Mouse (Mus musculus) CH12F3 (cell line): ENCODE results near the gene Lmo3.

Source experiments
- in situ Hi-C: fragments of 300-500 bp; cut with MboI; formaldehyde crosslinking; loops from 2 replicates; pipeline ENCODE4 v1.14.3; 2020; ENCODE audit warnings: low sequenced_read_pairs

Lmo3 gene

GRCm38 (mm10) chr6:138581734-138582505 lies at the start of gene Lmo3:
TSS of gene Lmo3 (minus strand) at chr6:138581968.
- in situ Hi-C loops, result no loop called here

- in situ Hi-C loops, result no loop called here
Measured at GRCm38 (mm10) chr6:138620786-138621185, 39.0 kb upstream of the Lmo3 start.

GRCm38 (mm10) chr6:138618396-138618795 lies 36.6 kb upstream of the Lmo3 start:
- in situ Hi-C loops, result no loop called here

GRCm38 (mm10) chr6:138597016-138597415 lies 15.2 kb upstream of the Lmo3 start:
- in situ Hi-C loops, result no loop called here

GRCm38 (mm10) chr6:138595991-138596698 lies 14.4 kb upstream of the Lmo3 start:
- in situ Hi-C loops, result no loop called here

GRCm38 (mm10) chr6:138583314-138583713 lies 1.5 kb upstream of the Lmo3 start:
- in situ Hi-C loops, result no loop called here

- in situ Hi-C loops, result no loop called here
Measured at GRCm38 (mm10) chr6:138582506-138583000, 785 bp upstream of the Lmo3 start.

- in situ Hi-C loops, result no loop called here
Measured at GRCm38 (mm10) chr6:138580491-138581076, 1.2 kb downstream of the Lmo3 start.

- in situ Hi-C loops, result no loop called here
Measured at GRCm38 (mm10) chr6:138563416-138563815, 18.4 kb downstream of the Lmo3 start.

- in situ Hi-C loops, result no loop called here
Measured at GRCm38 (mm10) chr6:138552144-138552543, 29.6 kb downstream of the Lmo3 start.

GRCm38 (mm10) chr6:138534879-138535278 lies 46.9 kb downstream of the Lmo3 start:
- in situ Hi-C loops, result no loop called here

- in situ Hi-C loops, result no loop called here
Measured at GRCm38 (mm10) chr6:138506642-138507041, 75.1 kb downstream of the Lmo3 start.

- in situ Hi-C loops, result no loop called here
Measured at GRCm38 (mm10) chr6:138503946-138504345, 77.8 kb downstream of the Lmo3 start.

GRCm38 (mm10) chr6:138482834-138483233 lies 98.9 kb downstream of the Lmo3 start:
- in situ Hi-C loops, result no loop called here

GRCm38 (mm10) chr6:138477611-138478010 lies 104.2 kb downstream of the Lmo3 start:
- in situ Hi-C loops, result no loop called here

- in situ Hi-C loops, result no loop called here
Measured at GRCm38 (mm10) chr6:138469204-138469603, 112.6 kb downstream of the Lmo3 start.

GRCm38 (mm10) chr6:138444515-138445048 lies 137.2 kb downstream of the Lmo3 start:
- in situ Hi-C loops, result no loop called here

- in situ Hi-C loops, result no loop called here
Measured at GRCm38 (mm10) chr6:138437351-138437750, 144.4 kb downstream of the Lmo3 start.

- in situ Hi-C loops, result no loop called here
Measured at GRCm38 (mm10) chr6:138436813-138437212, 145.0 kb downstream of the Lmo3 start.

GRCm38 (mm10) chr6:138427394-138427793 lies 154.4 kb downstream of the Lmo3 start:
- in situ Hi-C loops, result no loop called here

- in situ Hi-C loops, result no loop called here
Measured at GRCm38 (mm10) chr6:138426894-138427293, 154.9 kb downstream of the Lmo3 start.
